Mouse (Mus musculus) embryo, embryonic 11.5 days (tissue): ENCODE data around the gene Josd1.

Experiments used
- DNase-seq: peaks from one replicate; pipeline ENCODE4 v3.0.0-alpha.2; 2012; ENCODE audit warnings: low read depth, low spot score

Josd1 gene

GRCm38 (mm10) chr15:79658531-79659375, 29.0 kb downstream of the Josd1 start, which contains the start of the genes Fam227a and Cby1:
Fam227a (minus strand) TSS chr15:79658956.
Cby1 (plus strand) TSS chr15:79659199.
- DNase-seq = peak; percentile 92

GRCm38 (mm10) chr15:79657837-79658530, 29.7 kb downstream of the Josd1 start:
- DNase-seq = peak; percentile 80

GRCm38 (mm10) chr15:79656451-79656850, 31.3 kb downstream of the Josd1 start:
- DNase-seq = no peak

- DNase-seq = no peak
Measured at GRCm38 (mm10) chr15:79651481-79651880, 36.2 kb downstream of the Josd1 start.

GRCm38 (mm10) chr15:79650569-79650968, 37.1 kb downstream of the Josd1 start:
- no peak for DNase-seq

- DNase-seq = no peak
Measured at GRCm38 (mm10) chr15:79648130-79648529, 39.6 kb downstream of the Josd1 start.

DNA sequence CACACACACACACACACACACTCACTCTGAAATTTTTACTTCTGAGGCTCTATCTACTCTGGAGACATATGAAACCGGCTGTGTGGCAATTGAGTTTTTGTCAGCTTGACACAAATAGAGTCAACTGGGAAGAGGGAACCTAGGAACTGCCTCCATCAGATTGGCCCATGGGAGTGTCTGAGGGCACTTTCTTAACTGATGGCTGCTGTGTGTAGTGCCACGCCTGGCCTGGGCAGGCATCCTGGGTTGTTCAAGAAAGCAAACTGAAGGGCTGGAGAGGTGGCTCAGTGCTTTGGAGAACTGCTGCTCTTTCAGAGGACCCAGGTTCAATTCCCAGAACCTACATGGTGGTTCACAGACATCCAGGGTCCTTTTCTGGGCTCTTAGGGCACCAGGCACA, 42.2 kb downstream of the Josd1 start:
- no peak for DNase-seq

DNA sequence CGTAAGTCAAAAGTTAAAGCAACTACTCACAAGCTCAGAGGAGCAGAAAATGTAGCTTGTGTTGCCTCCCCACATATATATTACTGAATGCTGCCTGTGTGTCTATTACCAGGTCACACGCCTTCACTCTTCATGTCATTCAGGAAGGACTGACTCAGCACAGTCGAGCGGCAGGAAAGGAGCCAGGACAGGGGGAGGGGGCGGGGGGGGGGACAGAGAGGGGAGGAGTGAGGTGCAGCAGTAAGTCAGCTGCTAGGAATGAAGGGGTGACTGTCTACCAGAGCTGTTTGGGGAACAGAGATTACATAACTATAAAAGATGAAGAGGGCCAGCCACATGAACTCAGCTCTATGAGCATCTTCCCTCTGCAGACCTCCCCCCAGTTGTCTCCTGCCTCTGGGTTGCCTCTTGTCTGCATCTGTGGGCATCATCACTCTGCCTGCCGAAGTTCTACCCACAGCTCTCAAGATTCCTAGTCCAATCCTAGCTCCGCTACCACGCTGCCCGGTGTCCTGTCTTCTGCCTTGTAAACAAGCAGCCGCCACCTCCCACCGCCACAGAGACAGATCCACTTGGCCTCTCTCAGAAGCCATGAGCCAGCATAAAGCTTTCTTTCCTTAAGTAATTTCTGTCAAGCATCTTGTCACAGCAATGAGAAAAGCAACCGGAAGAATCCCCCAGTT, 46.4 kb downstream of the Josd1 start:
- no peak for DNase-seq

DNA sequence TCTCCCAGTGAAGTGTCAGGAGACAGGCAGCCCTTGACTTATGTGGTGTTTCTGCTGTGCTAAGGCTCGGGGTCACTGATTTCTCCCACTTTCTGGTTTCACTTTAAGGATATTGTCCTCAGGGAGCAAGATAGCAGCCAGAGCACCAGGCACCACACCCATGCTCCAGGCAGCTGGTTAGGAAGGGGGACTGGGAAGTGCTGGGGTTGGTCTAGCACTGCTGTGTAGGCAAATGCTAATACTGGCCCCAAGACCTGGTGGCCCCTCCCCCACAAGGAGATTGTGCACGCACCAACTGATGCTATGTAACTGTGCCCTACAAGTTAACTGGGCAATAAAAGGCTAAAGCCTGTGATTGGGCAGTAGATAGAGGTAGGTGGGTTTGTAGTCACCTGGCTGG, 57.2 kb downstream of the Josd1 start:
- no peak for DNase-seq
